Mouse (Mus musculus) heart, embryonic 14.5 days (tissue): ENCODE data around the gene Cyp2g1. TPM values are rescaled to one million over a fixed set of nuclear protein-coding genes. Genes with fewer than 3 reads are reported as not detected.
"Not testable (repeated sequence)": the region's sequence is repeated elsewhere in the genome, so short reads cannot be mapped to it uniquely, and the experiment has no call there.

Experiments used
- ATAC-seq: fragments of 200-750 bp; cut with Nextera tagmentation; 2 replicates; pipeline ENCODE4 v1.8.0; 2017; ENCODE audit warnings: low read depth, moderate TSS enrichment; ENCODE audit not compliant: insufficient number of reproducible peaks, insufficient read depth, low FRiP score
- H3K27ac ChIP-seq, 2 experiments: fragments of 200-500 bp in 1 of 2; fragments of 300-500 bp in 1 of 2; sonication (generic) in 1 of 2; replicated peaks in 1 of 2; 2 replicates each; pipeline ENCODE4 v1.5.1; 2012 to 2014; ENCODE audit warnings: low read depth in 2 of 2, low read length in 2 of 2, control low read depth in 1 of 2, mild to moderate bottlenecking in 1 of 2, mixed read lengths in 1 of 2; ENCODE audit not compliant: control insufficient read depth in 1 of 2, insufficient read depth in 1 of 2
- H3K27me3 ChIP-seq: fragments of 300-500 bp; sonication (generic); 2 replicates; pipeline ENCODE4 v1.6.1; 2014; ENCODE audit warnings: mild to moderate bottlenecking, low read length, control low read depth; ENCODE audit not compliant: control insufficient read depth, insufficient read depth
- H3K36me3 ChIP-seq: fragments of 300-500 bp; sonication (generic); 2 replicates; pipeline ENCODE4 v1.6.1; 2014; ENCODE audit warnings: mild to moderate bottlenecking, control low read depth, low read length, mixed read lengths; ENCODE audit not compliant: control insufficient read depth, insufficient read depth
- H3K4me1 ChIP-seq, 2 experiments: fragments of 200-500 bp in 1 of 2; fragments of 300-500 bp in 1 of 2; sonication (generic) in 1 of 2; 2 replicates each; pipeline ENCODE4 v1.6.1; 2012 to 2014; ENCODE audit warnings: low read length in 2 of 2, control low read depth in 1 of 2, mixed read lengths in 1 of 2; ENCODE audit not compliant: control insufficient read depth in 2 of 2, insufficient read depth in 2 of 2
- H3K4me2 ChIP-seq: fragments of 300-500 bp; sonication (generic); 2 replicates; pipeline ENCODE4 v1.6.1; 2014; ENCODE audit warnings: mild to moderate bottlenecking, low read length
- H3K4me3 ChIP-seq, 2 experiments: fragments of 200-500 bp in 1 of 2; fragments of 300-500 bp in 1 of 2; sonication (generic) in 1 of 2; 2 replicates each; pipeline ENCODE4 v1.5.1; 2012 to 2014; ENCODE audit warnings: low read length in 2 of 2, mild to moderate bottlenecking in 2 of 2, control low read depth in 1 of 2, low read depth in 1 of 2, moderate library complexity in 1 of 2; ENCODE audit not compliant: control insufficient read depth in 1 of 2, insufficient read depth in 1 of 2
- H3K9ac ChIP-seq: fragments of 300-500 bp; sonication (generic); 2 replicates; pipeline ENCODE4 v1.6.1; 2014; ENCODE audit warnings: mild to moderate bottlenecking, low read length
- H3K9me3 ChIP-seq: fragments of 300-500 bp; sonication (generic); 2 replicates; pipeline ENCODE4 v1.6.1; 2016; ENCODE audit warnings: low read length, control low read depth; ENCODE audit not compliant: control insufficient read depth
- WGBS: fragments of 180-500 bp; shearing (Covaris S2); extraction: QIAGEN DNeasy Blood & Tissue Kit; methylation state at CpG from one replicate; pipeline ENCODE4 v1.1.7; 2014; 5-methylcytosine and 5-hydroxymethylcytosine counted together
- polyA plus RNA-seq: library from polyadenylated mRNA; unstranded; fragments of >200 nt; fragmentation: Nextera tagmentation; extraction: Ambion mirVana; gene quantifications from 2 replicates; pipeline ENCODE4 v1.2.1, GENCODE M21; 2014

Gene Cyp2g1
- polyA plus RNA-seq, 1 experiment from 2014 or later = not detected

DNA sequence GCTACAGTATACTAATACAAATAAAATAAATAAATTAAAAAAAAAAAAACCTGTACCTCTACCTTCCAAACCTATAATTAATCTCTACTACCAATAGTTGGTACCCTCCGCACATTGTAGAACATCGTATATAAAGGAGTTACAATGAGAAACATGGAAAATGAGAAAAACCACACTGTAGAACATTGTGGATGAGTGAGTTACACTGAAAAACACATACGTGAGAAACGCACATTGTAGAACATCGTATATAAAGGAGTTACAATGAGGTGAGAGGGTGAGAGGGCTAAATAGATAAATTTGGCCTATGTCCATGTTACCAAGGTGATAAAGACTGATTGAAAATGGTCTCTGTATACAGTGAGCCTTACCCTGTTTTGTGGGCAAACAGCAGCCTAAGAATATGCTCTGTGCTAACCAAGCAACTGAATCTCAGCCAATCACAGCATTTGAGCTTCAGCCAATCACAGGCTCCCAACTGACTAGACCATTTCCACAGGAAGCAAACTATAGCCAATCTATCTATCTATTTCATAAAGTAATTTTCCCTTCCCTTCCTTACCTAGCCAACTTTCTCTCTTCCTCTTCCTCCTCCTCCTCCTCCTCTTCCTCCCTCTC lies 28.8 kb upstream of the Cyp2g1 start:
- Histone ChIP-seq H3K9me3 (no peaks in the 10 kb centered on the region), H3K4me1 (no peaks in the 10 kb centered on the region), H3K4me3 (no peak overlapping the region), H3K27ac (no peak overlapping the region), H3K4me2 (no peak overlapping the region), H3K36me3 (no peaks in the 10 kb centered on the region), H3K9ac (no peak overlapping the region), H3K27me3 (no peaks in the 10 kb centered on the region)
- 0 out of 2 replicates have a peak, but pooled peaks have one; percentile 54 for ATAC-seq
- 81% methylated on average over 5 of the region's 5 CpGs for WGBS

DNA sequence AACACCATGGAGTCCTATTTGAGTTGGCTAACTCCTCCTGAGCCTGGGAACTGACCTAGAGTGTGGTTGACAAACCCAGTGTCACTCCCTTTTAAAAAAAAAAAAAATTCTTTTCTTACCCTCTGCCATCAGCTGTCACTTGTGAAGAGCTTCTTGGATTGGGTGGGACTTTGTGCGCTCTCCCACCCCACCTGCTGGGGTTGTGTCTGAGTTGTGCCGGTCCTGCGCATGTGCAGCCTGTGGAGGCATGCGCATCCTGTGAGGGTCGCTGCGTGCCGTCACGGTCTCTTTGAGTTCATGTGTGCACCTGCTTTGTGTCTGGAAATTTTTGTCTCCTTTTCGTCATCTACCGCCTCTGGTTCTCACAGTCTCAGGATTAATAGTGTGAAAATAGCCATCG lies 28.2 kb upstream of the Cyp2g1 start:
- Histone ChIP-seq H3K36me3 (no peaks in the 10 kb centered on the region), H3K27me3 (no peaks in the 10 kb centered on the region), H3K27ac (no peak overlapping the region), H3K9me3 (no peaks in the 10 kb centered on the region), H3K4me3 (no peak overlapping the region), H3K9ac (no peak overlapping the region), H3K4me2 (peak overlapping the region; percentile 13; the same call in 1 of the 2 replicates), H3K4me1 (no peaks in the 10 kb centered on the region)
- ATAC-seq = no peak
- WGBS = 7% methylated on average over 11 of the region's 11 CpGs

DNA sequence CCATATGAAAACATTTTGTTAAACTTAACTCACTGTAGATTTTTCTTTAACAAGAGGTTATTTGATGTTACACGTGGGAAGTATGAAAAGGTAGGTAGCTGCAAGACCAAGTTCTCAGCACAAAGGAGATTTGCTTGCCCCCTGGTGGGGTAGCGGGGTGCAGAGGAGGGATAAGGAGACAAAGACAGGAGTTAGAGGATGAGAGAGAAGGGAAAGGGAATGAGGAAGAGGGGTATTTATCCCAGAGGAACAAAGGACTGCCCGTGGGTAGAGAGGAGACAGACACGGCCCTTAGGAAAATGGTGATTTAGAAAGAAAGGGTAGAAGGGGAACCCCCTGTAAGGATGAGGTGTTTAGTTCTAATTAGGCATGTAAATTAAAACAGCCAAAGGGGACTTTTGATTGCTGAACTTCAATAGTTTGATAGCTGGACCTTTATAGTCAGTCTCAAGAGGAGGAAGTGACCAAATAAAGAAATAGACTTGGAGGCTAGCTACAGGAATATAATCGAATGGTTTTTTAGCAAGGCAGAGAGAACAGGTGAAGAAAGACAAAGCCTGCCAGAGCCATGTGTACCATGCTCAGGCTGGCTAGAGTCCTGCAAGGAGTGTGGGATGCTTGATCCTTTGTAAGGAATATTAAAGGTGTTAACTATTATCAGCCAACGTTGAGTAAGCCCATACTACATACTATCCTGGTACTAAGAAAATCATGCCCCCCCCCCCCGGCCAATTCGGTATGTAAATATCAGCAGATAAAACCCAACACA lies 27.5 kb upstream of the Cyp2g1 start:
- WGBS = 23% methylated on average over 8 of the region's 8 CpGs
- Histone ChIP-seq H3K4me2 (no peak overlapping the region), H3K27ac (no peak overlapping the region), H3K4me1 (no peaks in the 10 kb centered on the region), H3K9me3 (no peaks in the 10 kb centered on the region), H3K27me3 (no peaks in the 10 kb centered on the region), H3K36me3 (no peaks in the 10 kb centered on the region), H3K9ac (no peak overlapping the region), H3K4me3 (no peak overlapping the region)
- no peak for ATAC-seq

DNA sequence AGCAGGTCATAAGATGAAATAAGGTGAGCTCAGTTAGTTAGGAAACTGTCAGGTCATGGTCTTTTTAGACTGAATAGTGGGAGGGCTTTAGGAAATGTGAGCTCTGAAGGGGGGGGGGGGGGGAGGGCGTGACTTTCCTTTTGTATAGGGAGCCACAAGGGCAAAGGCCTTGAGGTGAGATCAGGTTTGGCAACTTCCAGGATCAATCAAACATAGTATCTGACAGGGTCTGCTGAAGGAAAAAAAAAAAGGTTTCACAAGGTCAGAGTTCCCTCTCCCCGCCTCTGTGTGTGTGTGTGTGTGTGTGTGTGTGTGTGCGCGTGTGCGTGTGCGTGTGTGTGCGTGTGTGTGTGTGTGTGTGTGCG lies 26.9 kb upstream of the Cyp2g1 start:
- no peak overlapping the region for H3K9ac ChIP-seq
- no peak overlapping the region for H3K27ac ChIP-seq
- no peaks in the 10 kb centered on the region for H3K9me3 ChIP-seq
- 25% methylated on average over 7 of the region's 8 CpGs for WGBS
- H3K36me3 ChIP-seq = no peaks in the 10 kb centered on the region
- no peaks in the 10 kb centered on the region for H3K4me1 ChIP-seq
- H3K27me3 ChIP-seq = no peaks in the 10 kb centered on the region
- H3K4me2 ChIP-seq = no peak overlapping the region
- H3K4me3 ChIP-seq = no peak overlapping the region
- ATAC-seq = no peak

DNA sequence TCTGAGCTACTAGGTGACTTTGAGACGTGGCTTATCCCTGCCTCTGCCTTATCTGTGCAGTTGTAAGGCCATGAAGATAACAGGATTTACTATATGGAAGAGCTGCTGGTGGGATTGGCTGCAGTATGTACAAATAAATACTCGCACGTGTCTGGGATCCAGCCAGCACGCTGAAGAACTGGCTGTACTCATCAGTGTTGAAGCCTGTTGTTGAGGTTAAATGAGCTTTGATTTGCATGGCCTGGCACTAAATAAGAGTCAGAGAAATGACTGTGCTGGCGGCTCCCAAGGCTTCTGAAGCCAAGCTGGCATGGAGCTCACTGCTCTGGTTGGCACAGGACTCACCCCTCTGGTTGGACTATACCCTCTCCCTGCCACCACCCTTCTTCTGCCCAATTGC lies 25.5 kb upstream of the Cyp2g1 start:
- H3K27me3 ChIP-seq = no peaks in the 10 kb centered on the region
- H3K36me3 ChIP-seq = no peaks in the 10 kb centered on the region
- 41% methylated on average over 5 of the region's 5 CpGs for WGBS
- ATAC-seq = no peak
- no peak overlapping the region for H3K4me2 ChIP-seq
- H3K27ac ChIP-seq = no peak overlapping the region
- H3K4me3 ChIP-seq = no peak overlapping the region
- no peak overlapping the region for H3K9ac ChIP-seq
- no peaks in the 10 kb centered on the region for H3K4me1 ChIP-seq
- no peaks in the 10 kb centered on the region for H3K9me3 ChIP-seq

DNA sequence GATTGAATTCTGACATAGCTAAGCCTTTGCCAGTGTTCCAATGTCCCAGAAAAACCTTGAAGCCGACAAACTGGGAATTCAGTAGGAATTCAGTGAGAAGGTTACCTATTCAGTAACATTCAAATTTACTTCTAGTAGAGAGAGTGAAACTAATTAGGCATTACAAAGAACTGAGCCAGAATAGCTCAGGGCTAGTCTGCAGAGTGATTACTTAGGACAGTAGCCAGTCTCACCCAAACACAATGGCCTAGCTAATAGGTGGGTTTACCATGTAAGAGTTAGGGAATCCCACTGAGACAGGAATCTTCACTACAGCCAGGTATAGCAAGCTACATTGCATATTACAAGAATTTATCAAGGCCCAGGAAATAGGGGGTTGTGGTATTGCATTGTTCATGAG lies 22.7 kb upstream of the Cyp2g1 start:
- not testable (repeated sequence) for H3K27ac ChIP-seq, H3K9ac ChIP-seq, H3K27me3 ChIP-seq, H3K4me2 ChIP-seq, H3K4me1 ChIP-seq, H3K36me3 ChIP-seq, ATAC-seq, H3K9me3 ChIP-seq, H3K4me3 ChIP-seq
- 75% methylated on average over 1 of the region's 1 CpGs for WGBS

DNA sequence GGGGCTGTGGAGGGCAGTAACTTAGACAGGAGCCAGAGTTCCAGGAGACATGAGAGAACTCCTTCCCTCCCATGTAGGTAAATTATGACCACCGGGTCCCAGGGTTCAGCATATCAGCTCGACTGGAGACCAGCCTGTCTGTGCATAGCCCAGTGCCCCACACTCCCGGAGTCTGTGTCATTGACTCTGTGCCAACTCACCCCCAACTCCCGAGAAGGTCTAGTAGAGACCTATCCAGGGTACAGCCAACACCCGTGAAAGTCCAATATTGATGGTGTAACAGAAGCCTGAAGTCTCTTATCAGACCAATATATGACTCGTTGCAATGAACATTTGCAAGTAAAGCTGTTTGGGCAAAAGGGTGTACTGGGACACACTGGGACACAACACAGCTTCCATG lies 18.7 kb upstream of the Cyp2g1 start:
- H3K9me3 ChIP-seq = no peaks in the 10 kb centered on the region
- no peaks in the 10 kb centered on the region for H3K27me3 ChIP-seq
- ATAC-seq = no peak
- H3K9ac ChIP-seq = no peak overlapping the region
- H3K4me3 ChIP-seq = no peak overlapping the region
- no peak overlapping the region for H3K4me2 ChIP-seq
- H3K4me1 ChIP-seq = no peaks in the 10 kb centered on the region
- WGBS = 53% methylated on average over 6 of the region's 6 CpGs
- no peaks in the 10 kb centered on the region for H3K36me3 ChIP-seq
- H3K27ac ChIP-seq = no peak overlapping the region

DNA sequence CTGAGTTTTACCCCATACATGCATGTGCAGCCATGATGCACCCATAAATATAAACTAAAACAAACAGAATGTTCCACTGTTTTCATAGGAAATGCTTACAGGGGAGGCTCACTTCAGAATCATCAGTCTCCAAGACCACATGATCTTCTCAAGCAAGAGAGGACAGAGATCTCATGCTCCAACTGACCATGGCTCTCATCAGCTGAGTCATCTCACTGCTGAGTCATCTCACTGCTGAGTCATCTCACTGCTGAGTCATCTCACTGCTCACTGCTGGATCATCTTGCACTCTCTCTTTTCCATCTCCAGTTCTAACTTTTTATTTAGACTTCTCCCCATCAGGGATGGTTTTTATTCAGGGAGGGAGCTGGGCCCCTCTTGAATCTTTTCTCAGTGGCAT lies 8.6 kb upstream of the Cyp2g1 start:
- H3K36me3 ChIP-seq = no peaks in the 10 kb centered on the region
- no peak overlapping the region for H3K4me3 ChIP-seq
- H3K9ac ChIP-seq = no peak overlapping the region
- no peaks in the 10 kb centered on the region for H3K27me3 ChIP-seq
- ATAC-seq = no peak
- H3K9me3 ChIP-seq = no peaks in the 10 kb centered on the region
- H3K27ac ChIP-seq = no peak overlapping the region
- no peaks in the 10 kb centered on the region for H3K4me1 ChIP-seq
- H3K4me2 ChIP-seq = no peak overlapping the region
